Mouse (Mus musculus) right cerebral cortex, postnatal 36 days (tissue): Measurements from ENCODE around the gene Tmem178b.

Source experiments
- DNase-seq, 2 experiments: peaks; one replicate each; pipeline ENCODE4 v3.0.0; 2022; ENCODE audit warnings: low spot score in 2 of 2, mixed read lengths in 1 of 2

Gene Tmem178b

GRCm38 (mm10) chr6:39872901-39873591, at the start of gene Tmem178b:
Gene Tmem178b (plus strand): TSS chr6:39873271.
- peak; percentile 18 to 21 for DNase-seq

- DNase-seq, result no peak
These were observed 44.3 kb upstream of the Tmem178b start for GRCm38 (mm10) chr6:39828736-39829135.

GRCm38 (mm10) chr6:39843698-39844342, 29.3 kb upstream of the Tmem178b start:
- no peak for DNase-seq

- DNase-seq, result no peak
These were observed 25.5 kb upstream of the Tmem178b start for GRCm38 (mm10) chr6:39847538-39847937.

GRCm38 (mm10) chr6:39848766-39849165, 24.3 kb upstream of the Tmem178b start:
- no peak for DNase-seq

- DNase-seq, result no peak
These were observed 23.4 kb upstream of the Tmem178b start for GRCm38 (mm10) chr6:39849667-39850066.

- peak; percentile 36 to 44 for DNase-seq
These were observed 2.6 kb upstream of the Tmem178b start for GRCm38 (mm10) chr6:39870271-39871135.

- peak; percentile 87 to 90 for DNase-seq
These were observed 1.4 kb upstream of the Tmem178b start for GRCm38 (mm10) chr6:39871381-39872305.

- DNase-seq, result peak in 1 of 2 experiments; percentile 14
These were observed 668 bp upstream of the Tmem178b start for GRCm38 (mm10) chr6:39872306-39872900.

GRCm38 (mm10) chr6:39875186-39875585, 2.1 kb downstream of the Tmem178b start:
- DNase-seq, result no peak

GRCm38 (mm10) chr6:39876444-39876843, 3.4 kb downstream of the Tmem178b start:
- no peak for DNase-seq

- DNase-seq, result no peak
These were observed 17.7 kb downstream of the Tmem178b start for GRCm38 (mm10) chr6:39890811-39891210.

GRCm38 (mm10) chr6:39896500-39896899, 23.4 kb downstream of the Tmem178b start:
- DNase-seq, result no peak

- no peak for DNase-seq
These were observed 26.2 kb downstream of the Tmem178b start for GRCm38 (mm10) chr6:39899231-39899630.

- no peak for DNase-seq
These were observed 30.2 kb downstream of the Tmem178b start for GRCm38 (mm10) chr6:39903220-39903773.

- DNase-seq, result peak; percentile 71 to 91
These were observed 30.8 kb downstream of the Tmem178b start for GRCm38 (mm10) chr6:39903845-39904244.

- no peak for DNase-seq
These were observed 41.9 kb downstream of the Tmem178b start for GRCm38 (mm10) chr6:39914956-39915355.

- DNase-seq, result no peak
These were observed 42.7 kb downstream of the Tmem178b start for GRCm38 (mm10) chr6:39915636-39916281.

- no peak for DNase-seq
These were observed 43.4 kb downstream of the Tmem178b start for GRCm38 (mm10) chr6:39916514-39916913.

GRCm38 (mm10) chr6:39917242-39917641, 44.2 kb downstream of the Tmem178b start:
- no peak for DNase-seq
